In the genomic region with DNA sequence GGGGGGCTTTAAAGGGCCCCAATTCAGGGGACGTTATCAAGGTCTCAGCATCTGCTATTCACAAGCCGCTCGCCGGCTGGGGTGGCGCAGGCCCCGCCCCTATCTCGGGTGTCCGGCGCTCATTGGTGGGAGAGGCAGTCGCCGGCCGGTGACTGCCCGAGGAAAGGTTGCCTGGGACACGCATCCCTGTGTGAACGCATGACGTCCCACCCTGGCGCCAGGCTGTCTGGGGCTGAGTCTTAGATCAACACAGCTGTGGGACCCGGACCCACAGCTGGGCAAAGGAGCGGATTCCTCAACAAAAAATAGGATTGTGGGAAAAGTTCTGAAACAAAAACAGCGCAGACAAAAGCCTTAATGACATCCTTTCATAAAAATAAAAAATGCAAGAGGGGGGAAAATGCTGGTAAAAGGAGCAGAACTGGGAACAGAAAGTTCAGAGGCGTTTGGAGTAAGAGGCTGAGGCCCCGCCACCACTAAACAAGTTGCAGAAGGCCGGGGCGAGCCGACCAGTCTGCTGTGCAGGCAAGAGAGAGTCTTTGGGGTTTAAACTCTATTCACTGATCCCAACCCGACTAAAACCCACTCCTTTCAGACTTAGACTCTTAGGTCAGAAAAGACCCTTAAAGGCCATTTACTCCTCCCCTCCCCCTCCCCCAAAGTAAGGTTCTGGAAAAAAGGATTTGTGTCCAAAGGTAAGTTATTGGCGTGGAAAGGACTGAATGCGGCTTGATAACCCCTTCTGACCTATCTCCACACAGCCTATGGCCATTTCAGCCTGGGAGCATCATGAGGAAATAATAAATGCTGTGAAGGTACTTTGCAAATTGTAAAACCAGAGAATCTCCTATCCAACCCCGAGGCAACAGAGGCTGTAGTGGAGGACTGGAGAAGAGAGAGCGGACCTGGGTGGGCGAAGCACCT, we compare ENCODE assay signal across 8 mouse cellular contexts. TPM values are rescaled to one million over a fixed set of nuclear protein-coding genes. Genes with fewer than 3 reads are reported as not detected.
DNase-seq lines count a peak whose midpoint lies in the region; ATAC-seq and TF ChIP-seq lines count a peak whose summit lies in the region.

No protein-coding gene starts in this region.

- no peaks in the 10 kb centered on the region for H3K9me3 ChIP-seq in MEL (replicated peaks; ENCODE audit: insufficient read depth, low read length)
- no peaks in the 10 kb centered on the region for H3K9me3 ChIP-seq in hindbrain, embryonic 10.5 days

- no peaks in the 10 kb centered on the region for H3K79me2 ChIP-seq in MEL (ENCODE audit: control insufficient read depth, insufficient read depth, low read length, poor library complexity)

- 0 out of 4 replicates have a peak, but pooled peaks of 1 of the 2 experiments have one; percentile 21 for TF ChIP-seq EP300 in MEL (IDR thresholded peaks at IDR 0.05; ENCODE audit: low read depth in 1 of 2, low read length in 2 of 2)

- H3K27me3 ChIP-seq in MEL (ENCODE audit: control insufficient read depth in 1 of 2, insufficient read depth in 2 of 2, low read length in 2 of 2), result peaks cover 3 to 8% of the 10 kb centered on the region in 2 experiments
- no peaks in the 10 kb centered on the region for H3K27me3 ChIP-seq in hindbrain, embryonic 10.5 days (ENCODE audit: insufficient read depth, poor library complexity, severe bottlenecking)

- peak; percentile 91 for ATAC-seq in frontal cortex, adult (ENCODE audit: low TSS enrichment)

- no peak overlapping the region for H3K9ac ChIP-seq in MEL (ENCODE audit: control insufficient read depth, low read depth, low read length, poor library complexity, severe bottlenecking)

- TF ChIP-seq CTCF in MEL (IDR thresholded peaks at IDR 0.05 in 2 of 3, conservative IDR thresholded peaks at IDR 0.05 in 1 of 3; ENCODE audit: control insufficient read depth in 1 of 3, insufficient read depth in 1 of 3, low read depth in 2 of 3, low read length in 3 of 3, poor library complexity in 1 of 3, severe bottlenecking in 1 of 3), result peak in 2 of 3 experiments; percentile 2 to 13; a peak in 1 of 6 replicates

- TF ChIP-seq POLR2A in MEL (IDR thresholded peaks at IDR 0.05; ENCODE audit: control insufficient read depth in 1 of 2, insufficient read depth in 1 of 2, low read depth in 1 of 2, low read length in 2 of 2, poor library complexity in 1 of 2), result no peak

- no peak for TF ChIP-seq RAD21 in MEL (IDR thresholded peaks at IDR 0.05; ENCODE audit: low read depth, low read length)

- peak; percentile 80 for DNase-seq in MEL (ENCODE audit: low read depth, low spot score)
- DNase-seq in c-Kit-positive CD71-positive TER-119-positive erythroid progenitor cells, embryonic 14.5 days (ENCODE audit: low spot score), result peak; percentile 57
- peak; percentile 98 for DNase-seq in hindbrain, embryonic 10.5 days (ENCODE audit: low spot score)
- peak; percentile 72 to 83 for DNase-seq in layer of hippocampus, postnatal 14 days (ENCODE audit: low spot score in 2 of 2)
- peak; percentile 95 for DNase-seq in lung, postnatal 25 days (ENCODE audit: low spot score)
- DNase-seq in retina, postnatal 7 days (ENCODE audit: low read depth, low spot score), result peak; percentile 71
- peak; percentile 96 for DNase-seq in urinary bladder, postnatal 14 days (ENCODE audit: low spot score)

- no peak overlapping the region for H3K27ac ChIP-seq in MEL (ENCODE audit: control insufficient read depth, low read depth, low read length)
- H3K27ac ChIP-seq in hindbrain, embryonic 10.5 days, result peak overlapping the region; percentile 100

- H3K4me1 ChIP-seq in MEL (ENCODE audit: control insufficient read depth in 1 of 2, insufficient read depth in 2 of 2, low read length in 2 of 2), result peaks cover 0 to 7% of the 10 kb centered on the region in 2 experiments; a peak in 2 of 4 replicates
- peaks cover 97% of the 10 kb centered on the region for H3K4me1 ChIP-seq in hindbrain, embryonic 10.5 days (replicated peaks)

- peaks cover 0 to 3% of the 10 kb centered on the region in 2 experiments; a peak in 1 of 4 replicates for H3K36me3 ChIP-seq in MEL (ENCODE audit: control insufficient read depth in 1 of 2, insufficient read depth in 2 of 2, low read length in 2 of 2)
- H3K36me3 ChIP-seq in hindbrain, embryonic 10.5 days, result peaks cover 11% of the 10 kb centered on the region

- 4% methylated on average over 31 of the region's 31 CpGs for WGBS in hindbrain, embryonic 10.5 days

- no peak overlapping the region for H3K4me3 ChIP-seq in MEL (ENCODE audit: control insufficient read depth in 1 of 2, insufficient read depth in 1 of 2, low read depth in 2 of 2, low read length in 2 of 2)
- H3K4me3 ChIP-seq in hindbrain, embryonic 10.5 days, result peak overlapping the region; percentile 92

TF ChIP-seq in MEL, 35 proteins besides CTCF, POLR2A, EP300 and RAD21:
- TF ChIP-seq MEF2A (IDR thresholded peaks at IDR 0.05; ENCODE audit: extremely low read depth, insufficient replicate concordance, low read depth, low read length, poor library complexity, severe bottlenecking) (no peak), USF2 (IDR thresholded peaks at IDR 0.05; ENCODE audit: borderline replicate concordance in 1 of 2, insufficient read depth in 1 of 2, low read depth in 1 of 2, low read length in 2 of 2) (no peak), JUND (IDR thresholded peaks at IDR 0.05; ENCODE audit: low read depth, low read length) (no peak), ELF1 (IDR thresholded peaks at IDR 0.05; ENCODE audit: low read depth, low read length) (no peak), NRF1 (IDR thresholded peaks at IDR 0.05; ENCODE audit: insufficient read depth, low read depth, low read length, poor library complexity, severe bottlenecking) (no peak), RCOR1 (IDR thresholded peaks at IDR 0.05; ENCODE audit: low read depth, low read length) (0 out of 2 replicates have a peak, but pooled peaks have one; percentile 27), BHLHE40 (IDR thresholded peaks at IDR 0.05; ENCODE audit: borderline replicate concordance, low read depth, low read length) (no peak), ZKSCAN1 (IDR thresholded peaks at IDR 0.05; ENCODE audit: low read depth, low read length) (no peak), MYB (IDR thresholded peaks at IDR 0.05; ENCODE audit: low read depth, low read length) (no peak), GABPA (IDR thresholded peaks at IDR 0.05; ENCODE audit: low read depth, low read length) (no peak), TAL1 (IDR thresholded peaks at IDR 0.05; ENCODE audit: low read length) (peak; percentile 29; the same call in 1 of the 2 replicates), POLR2AphosphoS2 (IDR thresholded peaks at IDR 0.05; ENCODE audit: low read length) (no peak), MAZ (IDR thresholded peaks at IDR 0.05; ENCODE audit: low read depth, low read length) (no peak), CHD1 (IDR thresholded peaks at IDR 0.05; ENCODE audit: low read depth, low read length) (no peak), E2F4 (IDR thresholded peaks at IDR 0.05; ENCODE audit: borderline replicate concordance, low read depth, low read length) (no peak), SMC3 (IDR thresholded peaks at IDR 0.05; ENCODE audit: low read depth, low read length) (no peak), MAX (IDR thresholded peaks at IDR 0.05; ENCODE audit: low read length) (no peak), GATA1 (IDR thresholded peaks at IDR 0.05; ENCODE audit: low read depth, low read length) (0 out of 2 replicates have a peak, but pooled peaks have one; percentile 29), ETS1 (IDR thresholded peaks at IDR 0.05; ENCODE audit: low read depth, low read length) (no peak), USF1 (IDR thresholded peaks at IDR 0.05; ENCODE audit: low read depth, low read length) (no peak), MXI1 (IDR thresholded peaks at IDR 0.05; ENCODE audit: low read depth, low read length) (no peak), CHD2 (IDR thresholded peaks at IDR 0.05; ENCODE audit: low read length) (no peak), MYC (IDR thresholded peaks at IDR 0.05; ENCODE audit: low read depth, low read length) (no peak), MAFK (IDR thresholded peaks at IDR 0.05; ENCODE audit: borderline replicate concordance, low read depth, low read length) (no peak), TBP (IDR thresholded peaks at IDR 0.05; ENCODE audit: low read depth, low read length) (no peak), ZMIZ1 (IDR thresholded peaks at IDR 0.05; ENCODE audit: low read depth, low read length) (no peak), TCF12 (IDR thresholded peaks at IDR 0.05; ENCODE audit: low read depth, low read length) (peak; percentile 16; the same call in 1 of the 2 replicates)

RNA-seq across cellular contexts. Expression of gene Id3, which starts 2.7 kb away (rescaled TPM):
- 0.16 and 0.27 TPM in 2 replicates for total RNA-seq in MEL (2012; rRNA removed)
- polyA plus RNA-seq in MEL (2012; ENCODE audit: insufficient read depth in 1 of 2, insufficient read length in 2 of 2, low read depth in 1 of 2, low replicate concordance in 2 of 2, missing spikeins in 1 of 2), result under 1 TPM in 1 of 2 experiments, not detected in 1; 0.17 TPM
- polyA plus RNA-seq in hindbrain, embryonic 10.5 days (2016; fragmentation: Nextera tagmentation; extraction: Ambion mirVana), result 576 and 684 TPM in 2 replicates
- total RNA-seq in layer of hippocampus, postnatal 14 days (2021), result 10 to 100 TPM; 77.9 to 91.6 TPM

RNA-seq across cellular contexts. Expression of gene E2f2, which starts 31.6 kb away (rescaled TPM):
- 11.2 and 12.3 TPM in 2 replicates for total RNA-seq in MEL (2012; rRNA removed)
- polyA plus RNA-seq in MEL (2012; ENCODE audit: insufficient read depth in 1 of 2, insufficient read length in 2 of 2, low read depth in 1 of 2, low replicate concordance in 2 of 2, missing spikeins in 1 of 2), result 10 to 100 TPM in 1 of 2 experiments, not detected in 1; 25.4 TPM
- 9.0 and 9.4 TPM in 2 replicates for polyA plus RNA-seq in hindbrain, embryonic 10.5 days (2016; fragmentation: Nextera tagmentation; extraction: Ambion mirVana)
- 1 to 10 TPM; 1.1 to 1.4 TPM for total RNA-seq in layer of hippocampus, postnatal 14 days (2021)

Comparison
In these comparisons a context has a peak if more than half of its experiments do, and no peak if none do; other contexts are left out.
1. RNA of gene Id3, which starts 2.7 kb away (total RNA-seq): 77.9 to 91.6 TPM in layer of hippocampus, postnatal 14 days; 0.16 to 0.27 TPM in MEL; every median in the first group is over 10 times any median in the second.
2. Peak in every context shown above with its lines, with median percentiles within 50 percentile points of each other: DNase-seq.